Mouse (Mus musculus): ENCODE measurements around the gene Lbhd1. TPM values are rescaled to one million over a fixed set of nuclear protein-coding genes. Genes with fewer than 3 reads are reported as not detected.

Lbhd1 gene
- 2.1 and 2.2 TPM in 2 replicates for polyA plus RNA-seq (2012; rRNA removed)

GRCm38 (mm10) chr19:8883616-8884015, at the start of gene Lbhd1, which contains the start of gene Gm49403:
Lbhd1 (plus strand) TSS chr19:8883732.
Gm49403 (plus strand) TSS chr19:8883930.

GRCm38 (mm10) chr19:8837251-8837791, 46.2 kb upstream of the Lbhd1 start, which contains the start of gene Bscl2:
Bscl2 (plus strand) TSS chr19:8837467.

GRCm38 (mm10) chr19:8839103-8839907, 44.2 kb upstream of the Lbhd1 start, which contains the start of gene Gng3:
Gng3 (minus strand) TSS chr19:8839194.

GRCm38 (mm10) chr19:8850402-8850901, 33.1 kb upstream of the Lbhd1 start, which contains the start of gene Lrrn4cl:
Lrrn4cl (plus strand) TSS chr19:8850768.

GRCm38 (mm10) chr19:8871267-8872186, 12.0 kb upstream of the Lbhd1 start, which contains the start of gene Ubxn1:
Ubxn1 (plus strand) TSS chr19:8871496.

GRCm38 (mm10) chr19:8880311-8881033, 3.1 kb upstream of the Lbhd1 start, which contains the start of gene Uqcc3:
Uqcc3 (minus strand) TSS chr19:8880923.

GRCm38 (mm10) chr19:8888511-8889385, 5.2 kb downstream of the Lbhd1 start, which contains the start of the genes 1810009A15Rik and Gm49416:
1810009A15Rik (plus strand) TSS chr19:8888853.
Gm49416 (plus strand) TSS chr19:8888926.

GRCm38 (mm10) chr19:8892829-8893766, 9.6 kb downstream of the Lbhd1 start, which contains the start of gene Ints5:
Ints5 (plus strand) TSS chr19:8893005.

GRCm38 (mm10) chr19:8897865-8898495, 14.4 kb downstream of the Lbhd1 start, which contains the start of gene Ganab:
Ganab (plus strand) TSS chr19:8898071.

GRCm38 (mm10) chr19:8920073-8920736, 36.7 kb downstream of the Lbhd1 start, which contains the start of gene B3gat3:
B3gat3 (plus strand) TSS chr19:8920374.

GRCm38 (mm10) chr19:8929224-8930088, 45.9 kb downstream of the Lbhd1 start, which contains the start of the genes Rom1 and Eml3:
Rom1 (minus strand) TSS chr19:8929356.
Eml3 (plus strand) TSS chr19:8929552.

GRCm38 (mm10) chr19:8941515-8942217, 58.1 kb downstream of the Lbhd1 start, which contains the start of gene Mta2:
Mta2 (plus strand) TSS chr19:8941875.

Measured in liver, embryonic 18 days (tissue).